Mouse (Mus musculus): ENCODE measurements around the gene Smok2b. TPM values are rescaled to one million over a fixed set of nuclear protein-coding genes. Genes with fewer than 3 reads are reported as not detected.
"Not testable (repeated sequence)": the region's sequence is repeated elsewhere in the genome, so short reads cannot be mapped to it uniquely, and the experiment has no call there.

Smok2b gene
- total and polyA plus RNA-seq, 2 experiments from 2014 or later, result not detected

- peaks cover 82% of the 10 kb centered on the region for H3K9me3 ChIP-seq (ENCODE audit: low read length)
- H3K36me3 ChIP-seq (ENCODE audit: insufficient read depth, low read length), result no peaks in the 10 kb centered on the region
- no peak overlapping the region for H3K9ac ChIP-seq (replicated peaks; ENCODE audit: low read length)
- no peak for TF ChIP-seq CTCF (IDR thresholded peaks at IDR 0.05; ENCODE audit: low read depth)
- no peak for DNase-seq (ENCODE audit: low spot score)
- no peak overlapping the region for H3K4me3 ChIP-seq (ENCODE audit: low read length)
- no peaks in the 10 kb centered on the region for H3K4me1 ChIP-seq (ENCODE audit: insufficient read depth, low read length)
- WGBS, result 63% methylated on average over 4 of the region's 4 CpGs
- no peak overlapping the region for H3K4me2 ChIP-seq (ENCODE audit: low read depth, low read length)
- H3K27me3 ChIP-seq (ENCODE audit: insufficient read depth, low read length), result no peaks in the 10 kb centered on the region
- ATAC-seq, result no peak
- H3K27ac ChIP-seq, result no peak overlapping the region
Measured at GRCm38 (mm10) chr17:13214169-13214568, 15.9 kb upstream of the Smok2b start.

- Histone ChIP-seq H3K27me3 (ENCODE audit: insufficient read depth, low read length) (no peaks in the 10 kb centered on the region), H3K27ac (no peak overlapping the region), H3K9ac (replicated peaks; ENCODE audit: low read length) (no peak overlapping the region), H3K4me3 (ENCODE audit: low read length) (no peak overlapping the region), H3K36me3 (ENCODE audit: insufficient read depth, low read length) (no peaks in the 10 kb centered on the region), H3K4me2 (ENCODE audit: low read depth, low read length) (no peak overlapping the region), H3K4me1 (ENCODE audit: insufficient read depth, low read length) (no peaks in the 10 kb centered on the region), H3K9me3 (ENCODE audit: low read length) (peaks cover 85% of the 10 kb centered on the region)
- TF ChIP-seq CTCF (IDR thresholded peaks at IDR 0.05; ENCODE audit: low read depth), result no peak
- ATAC-seq (no peak), DNase-seq (ENCODE audit: low spot score) (no peak)
- 86% methylated on average over 2 of the region's 2 CpGs for WGBS
Measured at GRCm38 (mm10) chr17:13215595-13215994, 14.5 kb upstream of the Smok2b start.

- Histone ChIP-seq H3K4me2 (ENCODE audit: low read depth, low read length) (no peak within 1 kb of the TSS), H3K4me1 (ENCODE audit: insufficient read depth, low read length) (no peaks in the 10 kb centered on the region), H3K4me3 (ENCODE audit: low read length) (no peak within 1 kb of the TSS), H3K9me3 (ENCODE audit: low read length) (peaks cover 79% of the 10 kb centered on the region), H3K9ac (replicated peaks; ENCODE audit: low read length) (no peak within 1 kb of the TSS), H3K27ac (no peak within 1 kb of the TSS), H3K27me3 (ENCODE audit: insufficient read depth, low read length) (no peaks in the 10 kb centered on the region), H3K36me3 (ENCODE audit: insufficient read depth, low read length) (no peaks in the 10 kb centered on the region)
- WGBS, result 92% methylated on average over 3 of the region's 3 CpGs
- TF ChIP-seq CTCF (IDR thresholded peaks at IDR 0.05; ENCODE audit: low read depth), result no peak
- DNase-seq (ENCODE audit: low spot score) (no peak), ATAC-seq (no peak)
Measured at GRCm38 (mm10) chr17:13220888-13221287, 9.2 kb upstream of the Smok2b start, which contains the start of gene Smok2a. Gene Smok2a, plus strand, starts transcription at chr17:13221188.

GRCm38 (mm10) chr17:13221921-13222320 is 8.1 kb upstream of the Smok2b start:
- 87% methylated on average over 2 of the region's 2 CpGs for WGBS
- H3K4me3 ChIP-seq (ENCODE audit: low read length); H3K36me3 ChIP-seq (ENCODE audit: insufficient read depth, low read length); H3K9ac ChIP-seq (replicated peaks; ENCODE audit: low read length); H3K4me2 ChIP-seq (ENCODE audit: low read depth, low read length); H3K27ac ChIP-seq; H3K4me1 ChIP-seq (ENCODE audit: insufficient read depth, low read length); ATAC-seq; H3K27me3 ChIP-seq (ENCODE audit: insufficient read depth, low read length); DNase-seq (ENCODE audit: low spot score): not testable (repeated sequence)
- H3K9me3 ChIP-seq (ENCODE audit: low read length), result peaks cover 78% of the 10 kb centered on the region

- not testable (repeated sequence) for H3K4me1 ChIP-seq (ENCODE audit: insufficient read depth, low read length); H3K4me3 ChIP-seq (ENCODE audit: low read length); ATAC-seq
Measured at GRCm38 (mm10) chr17:13239461-13239860, 9.4 kb downstream of the Smok2b start.

GRCm38 (mm10) chr17:13240807-13241727 is 11.0 kb downstream of the Smok2b start:
- H3K27ac ChIP-seq; DNase-seq (ENCODE audit: low spot score): not testable (repeated sequence)

More at GRCm38 (mm10) chr17:13239461-13239860, 9.4 kb downstream of the Smok2b start:
- H3K27me3 ChIP-seq (ENCODE audit: insufficient read depth, low read length); DNase-seq (ENCODE audit: low spot score); H3K4me2 ChIP-seq (ENCODE audit: low read depth, low read length); H3K9ac ChIP-seq (replicated peaks; ENCODE audit: low read length); H3K36me3 ChIP-seq (ENCODE audit: insufficient read depth, low read length); H3K27ac ChIP-seq: not testable (repeated sequence)
- 89% methylated on average over 3 of the region's 4 CpGs for WGBS
- H3K9me3 ChIP-seq (ENCODE audit: low read length), result peaks cover 39% of the 10 kb centered on the region

GRCm38 (mm10) chr17:13254786-13255185 is 24.7 kb downstream of the Smok2b start:
- 0 out of 2 replicates have a peak, but pooled peaks have one; percentile 21 for ATAC-seq
- H3K9ac ChIP-seq (replicated peaks; ENCODE audit: low read length); H3K9me3 ChIP-seq (ENCODE audit: low read length); H3K27ac ChIP-seq; H3K4me2 ChIP-seq (ENCODE audit: low read depth, low read length); DNase-seq (ENCODE audit: low spot score); H3K4me3 ChIP-seq (ENCODE audit: low read length); H3K36me3 ChIP-seq (ENCODE audit: insufficient read depth, low read length); H3K27me3 ChIP-seq (ENCODE audit: insufficient read depth, low read length); H3K4me1 ChIP-seq (ENCODE audit: insufficient read depth, low read length): not testable (repeated sequence)
- WGBS, result 61% methylated on average over 1 of the region's 5 CpGs

More at GRCm38 (mm10) chr17:13240807-13241727, 11.0 kb downstream of the Smok2b start:
- peaks cover 26% of the 10 kb centered on the region for H3K9me3 ChIP-seq (ENCODE audit: low read length)
- 0 out of 2 replicates have a peak, but pooled peaks have one; percentile 27 for ATAC-seq
- 91% methylated on average over 7 of the region's 13 CpGs for WGBS
- not testable (repeated sequence) for H3K4me3 ChIP-seq (ENCODE audit: low read length); H3K36me3 ChIP-seq (ENCODE audit: insufficient read depth, low read length); H3K4me2 ChIP-seq (ENCODE audit: low read depth, low read length); H3K27me3 ChIP-seq (ENCODE audit: insufficient read depth, low read length); H3K4me1 ChIP-seq (ENCODE audit: insufficient read depth, low read length); H3K9ac ChIP-seq (replicated peaks; ENCODE audit: low read length)

Other genes with a start within 250 kb of the Smok2b start
- gene Wtap, start 236.1 kb upstream of the Smok2b start, total RNA-seq (2014; rRNA removed), result 48.9 and 54.2 TPM in 2 replicates
- 123 and 126 TPM in 2 replicates for gene Wtap, start 236.1 kb upstream of the Smok2b start, polyA plus RNA-seq (2015; fragmentation: Nextera tagmentation; extraction: Ambion mirVana)
- 229 and 295 TPM in 2 replicates for gene Sod2, start 223.4 kb upstream of the Smok2b start, total RNA-seq (2014; rRNA removed)
- gene Sod2, start 223.4 kb upstream of the Smok2b start, polyA plus RNA-seq (2015; fragmentation: Nextera tagmentation; extraction: Ambion mirVana), result 149 and 155 TPM in 2 replicates
- gene Gpr31b, start 178.0 kb upstream of the Smok2b start, total RNA-seq (2014; rRNA removed), result 0.73 TPM in 1 of 2 replicates, not detected in the other
- gene Gpr31b, start 178.0 kb upstream of the Smok2b start, polyA plus RNA-seq (2015; fragmentation: Nextera tagmentation; extraction: Ambion mirVana), result not detected in 2 replicates
- gene Tcp10b, start 169.2 kb upstream of the Smok2b start, total RNA-seq (2014; rRNA removed), result 0.18 TPM in 1 of 2 replicates, not detected in the other
- 0.28 and 0.31 TPM in 2 replicates for gene Tcp10b, start 169.2 kb upstream of the Smok2b start, polyA plus RNA-seq (2015; fragmentation: Nextera tagmentation; extraction: Ambion mirVana)
- not detected in 2 replicates for gene Unc93a, start 98.4 kb upstream of the Smok2b start, total RNA-seq (2014; rRNA removed)
- 0.08 TPM in 1 of 2 replicates, not detected in the other for gene Unc93a, start 98.4 kb upstream of the Smok2b start, polyA plus RNA-seq (2015; fragmentation: Nextera tagmentation; extraction: Ambion mirVana)
- gene Smok2a, start 9.1 kb upstream of the Smok2b start, total RNA-seq (2014; rRNA removed), result not detected in 2 replicates
- not detected in 2 replicates for gene Smok2a, start 9.1 kb upstream of the Smok2b start, polyA plus RNA-seq (2015; fragmentation: Nextera tagmentation; extraction: Ambion mirVana)
- not detected in 2 replicates for gene Tcp10c, start 124.3 kb downstream of the Smok2b start, total RNA-seq (2014; rRNA removed)
- gene Tcp10c, start 124.3 kb downstream of the Smok2b start, polyA plus RNA-seq (2015; fragmentation: Nextera tagmentation; extraction: Ambion mirVana), result not detected in 2 replicates